Mouse (Mus musculus) olfactory bulb, adult 2 months (tissue): ENCODE data around the gene Prex1. TPM values are rescaled to one million over a fixed set of nuclear protein-coding genes. Genes with fewer than 3 reads are reported as not detected.

Experiments
- H3K27ac ChIP-seq: fragments of 200-500 bp; 2 replicates; pipeline ENCODE4 v1.5.1; 2012; ENCODE audit warnings: low read depth, low read length; ENCODE audit not compliant: insufficient read depth
- H3K4me1 ChIP-seq: fragments of 200-500 bp; 2 replicates; pipeline ENCODE4 v1.6.1; 2012; ENCODE audit warnings: low read length; ENCODE audit not compliant: control insufficient read depth, insufficient read depth
- H3K4me3 ChIP-seq: fragments of 200-500 bp; 2 replicates; pipeline ENCODE4 v1.5.1; 2012; ENCODE audit warnings: mild to moderate bottlenecking, low read depth, low read length, moderate library complexity; ENCODE audit not compliant: insufficient read depth
- CTCF ChIP-seq: fragments of 200-500 bp; IDR thresholded peaks from 2 replicates; pipeline ENCODE4 v1.5.1; 2012; ENCODE audit warnings: low read depth, mild to moderate bottlenecking, low read length, moderate library complexity; ENCODE audit not compliant: insufficient read depth
- POLR2A ChIP-seq: fragments of 200-500 bp; IDR thresholded peaks from 2 replicates; pipeline ENCODE4 v1.6.1; 2012; ENCODE audit warnings: mild to moderate bottlenecking, low read depth, low read length, moderate library complexity; ENCODE audit not compliant: insufficient read depth
- WGBS: fragments of 180-500 bp; shearing (Covaris S2); methylation state at CpG from one replicate; pipeline ENCODE4 v1.1.7; 2018; 5-methylcytosine and 5-hydroxymethylcytosine counted together
- polyA plus RNA-seq: library from polyadenylated mRNA; stranded (reverse); fragments of >200 nt; gene quantifications from 2 replicates; pipeline ENCODE4 v1.2.4, GENCODE M21; 2012; ENCODE audit warnings: low replicate concordance; ENCODE audit not compliant: missing spikeins, insufficient read depth, insufficient read length

Gene Prex1
- polyA plus RNA-seq, 1 experiment = not detected

DNA sequence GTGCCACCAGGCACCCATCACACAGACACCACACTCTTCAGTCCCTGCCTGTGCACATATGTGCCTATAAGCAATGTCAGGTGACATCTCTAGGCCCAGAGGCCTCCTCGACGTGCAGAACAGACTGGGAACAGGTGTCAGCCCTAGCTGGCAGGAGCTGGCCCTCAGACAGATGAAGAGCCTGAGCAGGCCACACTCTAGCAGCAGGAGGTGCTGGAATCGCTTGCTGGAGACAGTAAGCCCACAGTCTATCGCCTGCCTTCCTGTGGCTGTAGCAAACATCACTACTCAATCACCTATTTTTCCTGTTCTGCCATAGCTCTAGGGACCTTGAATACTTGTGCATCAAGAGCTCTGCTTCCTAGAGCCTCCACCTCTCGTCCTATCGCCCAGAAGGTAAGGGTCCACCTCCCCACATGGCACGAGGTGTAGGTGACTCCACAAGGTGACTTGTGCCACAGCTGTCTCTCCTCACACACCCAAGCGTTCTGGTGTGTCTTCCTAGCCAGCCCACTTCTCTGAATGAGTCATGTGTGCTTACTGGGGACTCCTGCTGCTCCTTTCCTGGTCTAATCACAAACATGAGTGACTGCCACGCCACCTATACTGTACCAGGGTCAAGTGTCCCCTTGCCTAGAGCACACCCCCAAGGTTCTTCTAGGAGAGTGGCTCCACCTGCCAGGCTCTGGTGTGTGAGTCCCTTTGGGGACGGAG, 62.2 kb downstream of the Prex1 start:
- WGBS = 66% methylated on average over 10 of the region's 10 CpGs
- TF ChIP-seq CTCF (no peak), POLR2A (no peak)
- H3K27ac ChIP-seq = no peak overlapping the region
- peaks cover 36% of the 10 kb centered on the region for H3K4me1 ChIP-seq
- no peak overlapping the region for H3K4me3 ChIP-seq

DNA sequence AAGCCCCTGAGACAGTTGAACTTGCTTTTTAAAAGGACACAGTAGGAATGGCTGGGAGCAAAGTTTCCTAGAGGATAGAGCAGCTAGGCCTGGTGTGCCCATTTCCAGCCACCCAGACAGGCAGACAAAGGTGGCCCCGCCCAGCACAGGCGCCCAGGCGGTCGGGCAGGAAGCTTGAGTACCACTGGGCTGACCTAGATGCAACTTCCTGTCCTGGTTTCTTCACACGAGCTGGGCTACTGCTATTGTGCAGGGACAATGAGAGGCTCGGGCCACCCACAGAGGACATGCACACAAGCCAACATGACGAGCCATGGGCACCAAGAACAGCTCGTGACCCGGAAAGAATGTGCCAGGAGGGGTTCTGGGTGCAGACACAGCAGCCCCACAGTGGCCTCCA, 63.2 kb downstream of the Prex1 start:
- TF ChIP-seq CTCF = no peak
- no peak for TF ChIP-seq POLR2A
- Histone ChIP-seq H3K27ac (no peak overlapping the region), H3K4me3 (no peak overlapping the region), H3K4me1 (peaks cover 32% of the 10 kb centered on the region)
- WGBS = 51% methylated on average over 9 of the region's 9 CpGs

DNA sequence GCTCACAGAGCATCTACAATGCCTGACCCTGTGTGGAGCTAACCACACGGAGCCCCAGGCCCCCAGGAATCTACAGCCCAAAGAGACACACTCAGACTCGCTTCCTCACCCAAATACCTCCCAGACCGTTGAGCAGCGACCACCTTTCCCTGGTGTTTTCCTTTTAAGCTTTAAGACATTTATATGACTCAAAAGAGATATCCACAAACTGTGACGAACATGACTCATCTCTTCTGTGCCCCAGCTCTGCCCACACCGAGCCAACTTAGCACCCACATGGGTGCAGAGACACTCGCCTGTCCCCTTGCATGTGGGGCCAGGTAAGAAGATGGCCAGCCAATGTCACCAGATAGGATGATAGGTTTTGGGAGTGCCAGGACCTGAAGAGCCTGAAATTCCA, 66.4 kb downstream of the Prex1 start:
- H3K27ac ChIP-seq = no peak overlapping the region
- no peak for TF ChIP-seq POLR2A
- no peak for TF ChIP-seq CTCF
- H3K4me3 ChIP-seq = no peak overlapping the region
- 53% methylated on average over 7 of the region's 7 CpGs for whole genome bisulfite sequencing
- peaks cover 44% of the 10 kb centered on the region for H3K4me1 ChIP-seq

DNA sequence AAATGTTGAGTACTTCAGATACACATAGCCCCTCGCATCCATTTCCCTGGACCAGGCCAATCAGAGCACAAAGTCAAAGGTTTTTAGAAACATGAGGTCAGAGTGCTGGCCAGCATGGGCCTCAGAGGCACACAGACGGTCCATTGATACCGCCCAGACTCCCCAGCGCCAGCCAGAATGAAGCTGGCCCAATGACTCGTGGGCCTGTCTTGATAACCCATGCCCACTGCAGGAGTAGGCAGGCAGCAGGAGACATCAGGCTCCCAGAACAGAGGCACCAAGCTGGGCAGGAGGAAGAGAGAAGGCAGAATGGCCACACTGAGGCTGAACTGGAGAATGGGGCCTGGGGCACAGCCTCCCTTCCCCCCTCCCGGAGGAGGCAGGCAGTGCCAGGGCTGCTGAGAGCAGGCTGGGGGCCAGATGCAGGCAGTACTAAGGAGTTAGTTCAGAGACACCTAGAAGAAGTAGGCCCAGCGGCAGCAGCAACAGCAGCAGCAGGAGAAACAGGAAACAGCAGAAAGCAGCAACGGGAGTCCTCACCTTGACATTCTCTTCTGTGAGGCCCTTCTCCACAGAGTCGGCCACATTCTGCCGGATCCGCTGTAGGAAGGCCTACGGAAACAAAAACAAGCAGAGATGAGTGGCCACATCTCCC, 67.1 kb downstream of the Prex1 start:
- TF ChIP-seq POLR2A (no peak), CTCF (no peak)
- no peak overlapping the region for H3K27ac ChIP-seq
- H3K4me3 ChIP-seq = no peak overlapping the region
- H3K4me1 ChIP-seq = peaks cover 41% of the 10 kb centered on the region
- WGBS = 62% methylated on average over 12 of the region's 12 CpGs

DNA sequence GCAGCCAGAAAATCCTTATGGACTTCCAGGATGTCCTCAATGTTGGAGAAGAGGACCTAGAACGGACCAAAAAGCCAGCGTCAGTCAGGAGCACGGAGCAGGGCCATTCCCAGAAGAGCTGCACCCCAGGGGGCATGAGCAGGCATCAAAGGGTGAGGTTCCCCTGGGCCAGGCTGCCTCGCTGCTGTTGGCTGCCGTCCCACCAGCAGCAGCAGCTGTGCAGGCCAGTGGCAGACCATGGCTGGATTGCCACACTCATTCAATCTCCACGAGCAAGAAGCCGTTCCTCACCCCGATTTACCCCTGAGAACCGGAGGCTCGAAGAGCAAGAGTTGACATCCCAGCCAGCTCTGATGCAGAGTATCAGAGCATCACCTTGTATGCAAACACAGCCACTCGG, 68.8 kb downstream of the Prex1 start:
- 75% methylated on average over 11 of the region's 11 CpGs for WGBS
- Histone ChIP-seq H3K4me1 (peaks cover 27% of the 10 kb centered on the region), H3K4me3 (no peak overlapping the region), H3K27ac (no peak overlapping the region)
- TF ChIP-seq CTCF (no peak), POLR2A (no peak)

DNA sequence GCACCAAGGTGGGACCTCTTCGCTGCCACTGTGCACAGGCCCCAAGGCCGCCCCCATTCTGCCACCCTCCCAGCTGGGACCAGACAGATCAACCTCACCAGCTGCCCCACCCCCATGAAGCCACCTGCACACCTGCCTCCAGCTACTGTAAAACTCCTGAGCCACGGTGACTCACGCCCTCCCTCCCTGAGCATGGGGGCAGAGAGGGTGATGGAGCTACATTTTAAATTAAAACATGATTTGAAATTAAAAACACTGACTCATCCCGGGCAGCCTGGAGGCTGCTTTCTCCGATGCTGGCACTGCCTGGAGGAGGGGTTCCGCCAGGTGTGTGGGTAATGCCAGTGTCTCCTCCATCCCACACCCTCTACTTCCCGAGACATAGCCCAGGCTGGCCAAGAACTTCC, 71.0 kb downstream of the Prex1 start:
- Histone ChIP-seq H3K27ac (no peak overlapping the region), H3K4me3 (no peak overlapping the region), H3K4me1 (peaks cover 27% of the 10 kb centered on the region)
- 67% methylated on average over 8 of the region's 8 CpGs for WGBS
- TF ChIP-seq POLR2A = no peak
- no peak for TF ChIP-seq CTCF

DNA sequence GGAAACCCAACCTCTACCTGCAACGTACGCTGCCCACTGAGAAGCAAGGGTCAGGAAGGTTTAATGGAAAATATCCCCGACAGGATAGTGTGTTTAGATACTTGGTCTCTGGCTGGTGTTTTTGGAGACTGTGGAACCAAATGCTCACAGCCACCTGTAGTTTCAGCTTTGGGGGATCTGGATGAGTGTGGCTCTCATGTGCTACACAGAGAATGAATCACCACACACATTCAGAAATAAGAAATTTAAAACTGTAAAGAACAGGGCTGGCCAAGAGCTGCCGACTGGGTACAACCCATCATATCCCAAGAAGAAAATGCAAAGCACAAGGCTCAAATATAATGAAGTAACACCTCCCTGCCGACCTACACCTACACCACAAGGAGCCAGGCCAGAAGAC, 73.9 kb downstream of the Prex1 start:
- H3K4me1 ChIP-seq = peaks cover 15% of the 10 kb centered on the region
- H3K4me3 ChIP-seq = no peak overlapping the region
- no peak overlapping the region for H3K27ac ChIP-seq
- WGBS = 89% methylated on average over 5 of the region's 5 CpGs
- TF ChIP-seq POLR2A = no peak
- no peak for TF ChIP-seq CTCF

DNA sequence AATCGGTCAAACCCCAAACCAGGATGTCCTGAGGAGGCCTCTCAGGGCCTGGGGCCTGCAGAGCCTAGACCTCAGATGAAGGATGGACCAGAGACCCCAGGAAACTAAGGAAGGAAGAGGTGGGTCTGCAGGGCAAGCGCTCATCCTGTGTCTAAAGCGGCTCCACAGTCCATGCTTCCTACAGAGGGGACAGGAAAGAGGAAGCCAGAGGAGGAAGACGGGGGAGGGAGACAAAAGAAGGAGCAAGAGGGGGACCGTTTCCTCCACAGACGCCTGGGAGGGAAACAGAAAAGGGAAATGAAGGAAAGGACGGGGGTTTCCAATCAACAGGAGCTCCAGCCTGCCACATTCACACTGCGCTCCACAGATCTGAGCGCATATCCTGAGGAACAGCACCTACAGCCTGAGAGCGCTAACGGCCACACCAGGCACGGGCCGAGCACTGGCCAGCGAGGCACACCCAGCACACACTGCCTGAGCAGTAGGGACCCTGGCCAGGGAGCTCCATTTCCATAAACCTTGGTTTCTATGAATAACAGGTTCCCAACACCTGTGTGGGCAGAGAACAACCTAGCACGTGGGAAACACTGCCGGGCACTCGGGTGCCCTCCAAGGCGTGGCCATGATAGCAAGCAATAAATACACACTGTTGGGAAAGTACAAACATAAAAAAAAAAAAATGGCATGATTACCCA, 74.5 kb downstream of the Prex1 start:
- Histone ChIP-seq H3K27ac (no peak overlapping the region), H3K4me3 (no peak overlapping the region), H3K4me1 (peaks cover 12% of the 10 kb centered on the region)
- TF ChIP-seq CTCF = no peak
- no peak for TF ChIP-seq POLR2A
- WGBS = 89% methylated on average over 18 of the region's 18 CpGs
